Mouse (Mus musculus) intestine, embryonic 14.5 days (tissue): ENCODE results near the gene Mcemp1. TPM values are rescaled to one million over a fixed set of nuclear protein-coding genes. Genes with fewer than 3 reads are reported as not detected.

Experiments
- polyA plus RNA-seq: library from polyadenylated mRNA; unstranded; fragments of >200 nt; fragmentation: Nextera tagmentation; extraction: Ambion mirVana; gene quantifications from 2 replicates; pipeline ENCODE4 v1.2.1, GENCODE M21; 2014

Gene Mcemp1
- polyA plus RNA-seq, 1 experiment from 2014 or later = 0.47 TPM

Other genes with a start within 250 kb of the Mcemp1 start
- gene Pex11g, start 198.1 kb upstream of the Mcemp1 start, polyA plus RNA-seq = 4.2 and 5.1 TPM in 2 replicates
- gene Tex45, start 194.9 kb upstream of the Mcemp1 start, polyA plus RNA-seq = 0.12 TPM in 1 of 2 replicates, not detected in the other
- gene Zfp358, start 172.6 kb upstream of the Mcemp1 start, polyA plus RNA-seq = 20.6 and 22.7 TPM in 2 replicates
- 37.3 and 41.8 TPM in 2 replicates for gene Mcoln1, start 165.3 kb upstream of the Mcemp1 start, polyA plus RNA-seq
- 25.7 and 26.7 TPM in 2 replicates for gene Pnpla6, start 150.4 kb upstream of the Mcemp1 start, polyA plus RNA-seq
- gene C330021F23Rik, start 97.8 kb upstream of the Mcemp1 start, polyA plus RNA-seq = 3.8 and 4.5 TPM in 2 replicates
- 19.7 and 21.5 TPM in 2 replicates for gene Camsap3, start 78.5 kb upstream of the Mcemp1 start, polyA plus RNA-seq
- 56.4 and 61.5 TPM in 2 replicates for gene Xab2, start 44.4 kb upstream of the Mcemp1 start, polyA plus RNA-seq
- 95.1 and 95.4 TPM in 2 replicates for gene Pet100, start 44.2 kb upstream of the Mcemp1 start, polyA plus RNA-seq
- gene Pcp2, start 40.2 kb upstream of the Mcemp1 start, polyA plus RNA-seq = 0.12 TPM in 1 of 2 replicates, not detected in the other
- gene Stxbp2, start 34.8 kb upstream of the Mcemp1 start, polyA plus RNA-seq = 85.9 and 106 TPM in 2 replicates
- 0.22 TPM in 1 of 2 replicates, not detected in the other for gene Retn, start 10.0 kb upstream of the Mcemp1 start, polyA plus RNA-seq
- gene Fcor, start 6.6 kb downstream of the Mcemp1 start, polyA plus RNA-seq = 16.7 and 16.8 TPM in 2 replicates
- 34.0 TPM in 2 replicates for gene Trappc5, start 10.5 kb downstream of the Mcemp1 start, polyA plus RNA-seq
- 0.08 and 0.11 TPM in 2 replicates for gene Fcer2a, start 28.4 kb downstream of the Mcemp1 start, polyA plus RNA-seq
- gene Clec4g, start 54.9 kb downstream of the Mcemp1 start, polyA plus RNA-seq = not detected in 2 replicates
- gene Cd209a, start 83.2 kb downstream of the Mcemp1 start, polyA plus RNA-seq = not detected in 2 replicates
- not detected in 2 replicates for gene Cd209e, start 188.6 kb downstream of the Mcemp1 start, polyA plus RNA-seq
- gene Cd209d, start 212.8 kb downstream of the Mcemp1 start, polyA plus RNA-seq = not detected in 2 replicates